Mouse (Mus musculus) heart, embryonic 10.5 days (tissue): ENCODE data around the gene Mink1. TPM values are rescaled to one million over a fixed set of nuclear protein-coding genes. Genes with fewer than 3 reads are reported as not detected.
"Not testable (repeated sequence)": the region's sequence is repeated elsewhere in the genome, so short reads cannot be mapped to it uniquely, and the experiment has no call there.

ENCODE experiments used
- DNase-seq: peaks from one replicate; pipeline ENCODE4 v3.0.0-alpha.2; 2017; ENCODE audit warnings: low spot score
- H3K27ac ChIP-seq: fragments of 300-500 bp; sonication (generic); 2 replicates; pipeline ENCODE4 v1.5.1; 2016; ENCODE audit warnings: mild to moderate bottlenecking
- H3K27me3 ChIP-seq: fragments of 300-500 bp; sonication (generic); 2 replicates; pipeline ENCODE4 v1.6.1; 2016; ENCODE audit warnings: mild to moderate bottlenecking; ENCODE audit not compliant: poor library complexity, insufficient read depth, severe bottlenecking
- H3K36me3 ChIP-seq: fragments of 300-500 bp; sonication (generic); 2 replicates; pipeline ENCODE4 v1.6.1; 2016; ENCODE audit warnings: mild to moderate bottlenecking, moderate library complexity
- H3K4me1 ChIP-seq: fragments of 300-500 bp; sonication (generic); 2 replicates; pipeline ENCODE4 v1.6.1; 2016; ENCODE audit warnings: mild to moderate bottlenecking
- H3K4me3 ChIP-seq: fragments of 300-500 bp; sonication (generic); 2 replicates; pipeline ENCODE4 v1.5.1; 2016; ENCODE audit warnings: mild to moderate bottlenecking, moderate library complexity
- H3K9me3 ChIP-seq: fragments of 300-500 bp; sonication (generic); 2 replicates; pipeline ENCODE4 v1.6.1; 2016; ENCODE audit warnings: mild to moderate bottlenecking, moderate library complexity
- WGBS: fragments of 180-500 bp; shearing (Covaris S2); methylation state at CpG from one replicate; pipeline ENCODE4 v1.1.7; 2016; 5-methylcytosine and 5-hydroxymethylcytosine counted together
- polyA plus RNA-seq: library from polyadenylated mRNA; unstranded; fragments of >200 nt; fragmentation: Nextera tagmentation; extraction: Ambion mirVana; gene quantifications from 2 replicates; pipeline ENCODE4 v1.2.1, GENCODE M21; 2016

Gene Mink1
- polyA plus RNA-seq, 1 experiment from 2014 or later = 14.9 TPM

DNA sequence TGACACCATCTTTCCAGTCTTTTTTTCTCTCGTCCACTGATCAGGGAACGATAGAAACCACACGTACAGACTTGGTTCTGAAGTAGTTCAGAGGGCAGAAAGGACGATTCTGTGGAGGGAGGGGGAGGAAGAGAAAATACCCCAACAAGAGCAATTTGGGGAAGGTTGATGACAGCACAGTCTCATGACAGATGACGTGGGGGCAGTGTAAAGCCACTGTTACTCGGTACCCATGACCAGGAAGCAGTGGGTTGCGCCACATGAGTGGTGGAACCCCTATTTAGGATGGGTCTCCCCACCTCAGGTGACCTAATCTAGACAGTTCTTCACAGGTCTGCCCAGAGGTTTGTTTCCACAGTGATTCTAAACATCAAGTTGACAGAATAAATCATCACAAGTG is 34.1 kb upstream of the Mink1 start:
- Histone ChIP-seq H3K4me1 (peaks cover 10% of the 10 kb centered on the region), H3K27me3 (no peaks in the 10 kb centered on the region), H3K27ac (no peak overlapping the region), H3K4me3 (no peak overlapping the region), H3K9me3 (no peaks in the 10 kb centered on the region), H3K36me3 (peaks cover 27% of the 10 kb centered on the region)
- WGBS = 84% methylated on average over 7 of the region's 7 CpGs
- DNase-seq = no peak

DNA sequence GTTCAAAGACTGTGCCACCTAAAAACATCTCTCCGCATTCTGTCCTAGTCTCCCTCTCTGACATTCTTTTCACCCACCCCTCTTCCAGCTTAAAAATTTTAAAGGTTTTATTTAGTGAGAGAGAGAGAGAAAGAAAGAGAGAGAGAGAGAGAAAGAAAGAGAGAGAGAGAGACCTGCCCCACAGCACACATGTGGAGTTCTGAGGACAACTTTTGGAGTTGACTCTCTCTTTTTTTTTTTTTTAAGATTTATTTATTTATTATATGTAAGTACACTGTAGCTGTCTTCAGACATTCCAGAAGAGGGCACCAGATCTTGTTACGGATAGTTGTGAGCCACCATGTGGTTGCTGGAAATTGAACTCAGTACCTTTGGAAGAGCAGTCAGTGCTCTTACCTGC is 31.6 kb upstream of the Mink1 start:
- peaks cover 26% of the 10 kb centered on the region for H3K36me3 ChIP-seq
- not testable (repeated sequence) for H3K9me3 ChIP-seq, H3K27me3 ChIP-seq, DNase-seq, H3K4me1 ChIP-seq, H3K4me3 ChIP-seq, H3K27ac ChIP-seq
- 69% methylated on average over 2 of the region's 2 CpGs for WGBS

DNA sequence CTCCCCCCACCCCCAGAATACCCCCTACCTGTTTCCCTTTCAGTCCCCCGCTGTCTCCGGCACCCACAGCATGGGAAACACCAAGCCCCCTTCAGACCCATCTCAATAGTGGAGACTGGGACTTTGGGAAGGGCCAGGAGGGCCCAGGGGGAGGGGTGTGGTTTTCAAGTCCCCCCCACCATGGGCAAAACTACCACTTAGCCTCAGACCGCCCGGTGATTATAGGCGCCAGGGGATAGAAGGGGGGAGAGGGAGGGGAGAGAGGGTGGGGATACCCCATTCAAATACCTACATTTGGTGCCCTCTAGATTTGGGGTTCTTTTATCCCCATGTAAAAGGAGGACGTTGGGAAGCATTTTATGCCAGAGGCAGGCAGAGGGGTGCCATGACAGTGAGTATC is 29.8 kb upstream of the Mink1 start, which contains the start of gene Gm40193:
Gene Gm40193, minus strand, starts transcription at position 101 of the 400 bp plus-strand sequence.
- Histone ChIP-seq H3K9me3 (no peaks in the 10 kb centered on the region), H3K36me3 (peaks cover 9% of the 10 kb centered on the region), H3K4me3 (no peak within 1 kb of the TSS), H3K27me3 (no peaks in the 10 kb centered on the region), H3K4me1 (no peaks in the 10 kb centered on the region), H3K27ac (no peak within 1 kb of the TSS)
- WGBS = 70% methylated on average over 6 of the region's 6 CpGs
- no peak for DNase-seq

DNA sequence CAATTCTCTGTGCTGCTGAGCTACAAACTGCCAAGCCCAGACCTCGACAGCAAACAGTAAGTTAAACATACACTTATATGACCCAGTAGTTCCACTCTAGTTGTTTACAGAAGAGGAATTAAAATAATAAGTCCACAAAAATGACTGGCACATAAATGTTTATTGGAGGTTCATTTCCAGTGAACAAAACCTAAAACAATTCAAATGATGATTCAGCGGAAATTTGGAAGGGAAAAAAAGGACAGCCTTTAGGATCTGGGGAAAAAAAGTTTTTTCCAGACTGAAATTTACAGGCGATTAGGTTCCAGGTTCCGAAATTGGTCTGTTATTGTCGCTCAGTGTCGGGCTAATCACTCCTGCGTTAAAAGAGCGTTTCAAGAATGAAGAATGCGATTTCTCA is 23.3 kb upstream of the Mink1 start:
- peaks cover 9% of the 10 kb centered on the region; the same call in 1 of the 2 replicates for H3K36me3 ChIP-seq
- H3K27me3 ChIP-seq = peaks cover 8% of the 10 kb centered on the region; the same call in 1 of the 2 replicates
- peak overlapping the region; percentile 75 for H3K4me3 ChIP-seq
- DNase-seq = no peak
- peaks cover 28% of the 10 kb centered on the region for H3K4me1 ChIP-seq
- H3K9me3 ChIP-seq = no peaks in the 10 kb centered on the region
- WGBS = 20% methylated on average over 9 of the region's 9 CpGs
- H3K27ac ChIP-seq = peak overlapping the region; percentile 90

DNA sequence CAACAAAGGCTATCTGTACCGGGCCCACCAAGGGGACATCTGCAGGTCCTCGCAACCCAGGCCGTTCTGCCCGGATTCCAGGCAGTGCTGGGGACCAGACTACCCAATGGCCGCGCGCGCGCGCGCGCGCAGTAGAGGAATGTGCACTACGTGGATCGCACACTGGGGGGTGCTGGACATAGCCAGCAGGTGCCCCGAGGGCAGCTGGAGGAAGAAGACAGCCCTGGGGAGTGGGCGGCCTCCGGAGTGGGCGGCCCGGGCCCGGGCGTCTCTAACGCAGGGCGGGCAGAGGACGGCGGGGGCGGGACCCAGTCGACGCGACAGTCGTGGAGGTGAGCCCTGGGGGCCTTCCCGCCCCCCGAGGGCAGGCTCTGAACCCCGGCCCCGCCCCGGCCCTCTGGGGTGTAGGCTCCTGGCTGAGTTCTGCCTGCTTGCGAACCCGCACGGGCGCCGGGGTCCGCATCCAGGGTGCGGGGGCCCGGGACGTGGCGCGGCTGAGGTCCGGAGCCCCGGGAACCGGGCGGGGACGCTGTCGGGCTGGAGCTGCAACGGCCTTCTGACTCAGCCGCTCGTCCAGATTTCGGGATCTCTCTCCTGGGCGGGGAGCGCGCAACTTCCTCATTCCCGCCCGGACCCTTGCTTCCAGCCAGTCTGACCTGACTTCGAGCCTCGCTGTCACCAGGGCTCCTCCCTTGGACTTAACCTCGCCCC is 22.6 kb upstream of the Mink1 start, which contains the start of gene Pld2:
Gene Pld2, plus strand, starts transcription at position 188 of the 711 bp plus-strand sequence.
- peak; percentile 95 for DNase-seq
- Histone ChIP-seq H3K4me1 (peaks cover 34% of the 10 kb centered on the region), H3K9me3 (no peaks in the 10 kb centered on the region), H3K4me3 (peak within 1 kb of the TSS; percentile 75), H3K36me3 (peaks cover 10% of the 10 kb centered on the region), H3K27ac (peak within 1 kb of the TSS; percentile 90), H3K27me3 (peaks cover 8% of the 10 kb centered on the region; the same call in 1 of the 2 replicates)
- WGBS = under 1% methylated on average over 63 of the region's 65 CpGs

DNA sequence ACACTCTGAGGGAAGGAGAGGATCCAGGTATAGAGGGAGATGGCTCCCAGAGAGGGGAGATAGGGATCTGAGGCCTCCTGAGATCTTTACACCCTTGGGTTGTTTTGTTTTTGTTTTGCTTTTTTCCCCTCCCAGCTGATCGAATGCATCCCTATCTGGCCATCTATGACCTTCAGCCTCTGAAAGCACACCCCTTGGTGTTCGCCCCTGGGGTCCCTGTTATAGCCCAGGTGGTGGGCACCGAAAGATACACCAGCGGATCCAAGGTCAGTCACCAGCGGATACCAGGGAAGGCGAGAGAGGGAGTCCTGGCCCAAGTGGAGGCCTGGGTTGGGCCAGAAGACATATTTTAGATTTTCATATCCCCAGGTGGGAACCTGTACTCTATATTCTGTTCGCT is 21.8 kb upstream of the Mink1 start:
- DNase-seq = no peak
- Histone ChIP-seq H3K9me3 (no peaks in the 10 kb centered on the region), H3K4me3 (peak overlapping the region; percentile 75), H3K4me1 (peaks cover 34% of the 10 kb centered on the region), H3K36me3 (peaks cover 13% of the 10 kb centered on the region), H3K27ac (peak overlapping the region; percentile 90), H3K27me3 (peaks cover 8% of the 10 kb centered on the region; the same call in 1 of the 2 replicates)
- WGBS = 82% methylated on average over 7 of the region's 7 CpGs

DNA sequence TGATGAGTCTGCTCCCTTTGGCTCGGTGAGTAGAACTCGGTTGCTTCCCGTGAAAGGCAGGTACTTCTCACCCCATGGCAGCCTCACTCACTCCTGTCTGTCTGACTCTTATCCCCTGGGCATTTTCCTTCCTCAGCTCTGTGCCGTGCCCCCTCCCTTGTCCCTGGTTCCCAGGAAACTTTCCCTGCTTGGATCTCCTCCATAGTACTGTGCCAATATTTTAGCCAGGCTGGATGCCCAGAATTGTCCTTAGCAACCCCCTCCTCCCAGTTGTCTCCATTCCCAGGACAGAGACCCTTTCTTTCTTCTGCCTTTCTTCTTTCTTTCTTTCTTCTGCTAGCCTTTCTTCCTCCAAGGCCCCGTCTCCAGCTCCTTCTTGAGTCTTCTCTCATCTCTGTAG is 21.3 kb upstream of the Mink1 start:
- DNase-seq = no peak
- no peaks in the 10 kb centered on the region for H3K9me3 ChIP-seq
- H3K4me1 ChIP-seq = peaks cover 34% of the 10 kb centered on the region
- no peak overlapping the region for H3K27ac ChIP-seq
- WGBS = 68% methylated on average over 5 of the region's 5 CpGs
- H3K27me3 ChIP-seq = peaks cover 8% of the 10 kb centered on the region; the same call in 1 of the 2 replicates
- no peak overlapping the region for H3K4me3 ChIP-seq
- H3K36me3 ChIP-seq = peaks cover 17% of the 10 kb centered on the region

DNA sequence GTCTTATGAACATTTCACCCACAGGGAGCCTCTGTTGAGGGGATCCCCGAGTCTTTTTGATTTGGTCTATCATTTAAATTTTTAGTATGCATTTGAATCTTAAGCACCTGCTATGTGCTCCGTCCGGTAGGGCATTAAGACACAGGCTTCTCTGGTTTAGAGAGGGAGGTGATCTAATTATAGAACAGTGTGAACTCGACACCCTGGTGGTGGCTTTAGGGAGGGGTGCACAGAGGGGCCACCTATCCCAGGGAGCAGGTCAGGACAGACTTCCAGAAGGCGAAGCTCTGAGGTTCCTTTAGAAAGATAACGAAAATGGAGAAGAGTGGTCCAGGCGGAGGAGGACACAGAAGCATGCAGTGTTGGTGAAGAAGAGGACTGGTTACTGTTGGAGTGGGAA is 18.2 kb upstream of the Mink1 start:
- DNase-seq = no peak
- peaks cover 8% of the 10 kb centered on the region; the same call in 1 of the 2 replicates for H3K27me3 ChIP-seq
- H3K36me3 ChIP-seq = peaks cover 21% of the 10 kb centered on the region
- H3K4me1 ChIP-seq = peaks cover 31% of the 10 kb centered on the region
- H3K4me3 ChIP-seq = peak overlapping the region; percentile 24; the same call in 1 of the 2 replicates
- H3K27ac ChIP-seq = no peak overlapping the region
- WGBS = 39% methylated on average over 7 of the region's 7 CpGs
- no peaks in the 10 kb centered on the region for H3K9me3 ChIP-seq

DNA sequence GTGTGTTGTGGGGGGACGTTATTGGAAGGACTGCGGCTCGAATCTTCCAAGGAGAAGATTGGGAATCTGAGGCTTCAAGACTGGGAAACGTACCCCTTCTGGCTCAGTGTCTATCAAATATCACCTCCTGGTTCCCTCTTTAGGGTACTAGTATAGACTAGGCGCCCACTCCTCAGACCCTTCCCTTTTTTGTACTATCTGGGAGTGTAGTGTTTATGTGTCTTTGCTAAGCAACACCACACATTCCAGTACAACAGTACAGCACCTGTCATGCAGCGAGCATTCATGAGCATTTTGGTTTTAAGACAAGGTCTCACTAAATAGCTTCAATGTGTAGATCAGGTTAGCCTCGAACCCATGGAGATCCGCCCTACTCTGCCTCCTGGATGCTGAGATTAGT is 11.2 kb upstream of the Mink1 start:
- peaks cover 31% of the 10 kb centered on the region for H3K36me3 ChIP-seq
- peaks cover 12% of the 10 kb centered on the region for H3K4me1 ChIP-seq
- WGBS = 85% methylated on average over 8 of the region's 8 CpGs
- DNase-seq = no peak
- no peaks in the 10 kb centered on the region for H3K9me3 ChIP-seq
- H3K27ac ChIP-seq = no peak overlapping the region
- H3K27me3 ChIP-seq = peaks cover 17% of the 10 kb centered on the region; the same call in 1 of the 2 replicates
- H3K4me3 ChIP-seq = no peak overlapping the region

DNA sequence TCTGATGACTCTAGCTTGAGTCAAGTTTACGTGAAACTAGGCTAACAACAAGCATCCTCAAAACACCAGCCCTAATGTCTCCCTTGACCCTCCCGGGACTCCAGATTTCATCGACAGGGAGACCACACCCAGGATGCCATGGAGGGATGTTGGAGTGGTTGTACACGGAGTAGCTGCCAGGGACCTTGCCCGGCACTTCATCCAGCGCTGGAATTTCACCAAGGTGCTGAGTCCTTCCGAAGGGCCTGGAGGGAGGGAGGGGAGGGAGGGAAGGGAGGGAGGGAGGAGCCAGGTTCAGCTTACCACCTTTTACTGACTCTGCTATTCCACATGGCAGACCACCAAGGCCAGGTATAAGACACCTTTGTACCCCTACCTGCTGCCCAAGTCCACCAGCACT is 8.7 kb upstream of the Mink1 start:
- DNase-seq = no peak
- 32% methylated on average over 7 of the region's 7 CpGs for WGBS

DNA sequence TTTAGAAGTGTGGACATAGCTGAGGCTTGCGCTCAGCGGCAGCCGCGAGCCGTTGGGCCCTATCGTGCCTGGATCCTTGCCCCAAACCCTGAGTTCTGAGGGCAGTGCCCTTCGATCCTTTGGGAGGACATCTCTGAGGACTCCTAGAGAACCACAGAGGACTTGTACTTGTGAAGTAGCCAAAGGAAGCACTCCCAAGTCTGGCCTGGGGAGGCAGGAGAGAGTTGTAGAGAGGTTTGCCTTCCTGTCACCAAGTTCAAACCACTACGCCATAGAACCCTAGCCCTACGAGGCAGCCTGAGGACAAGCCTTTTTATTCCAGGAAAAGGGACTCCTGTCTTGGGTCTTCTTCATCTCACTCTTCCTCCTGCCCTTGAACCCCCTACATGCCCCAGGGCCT is 5.1 kb upstream of the Mink1 start:
- H3K27me3 ChIP-seq = peaks cover 17% of the 10 kb centered on the region; the same call in 1 of the 2 replicates
- WGBS = 86% methylated on average over 9 of the region's 9 CpGs
- H3K27ac ChIP-seq = no peak overlapping the region
- peaks cover 37% of the 10 kb centered on the region for H3K36me3 ChIP-seq
- peaks cover 16% of the 10 kb centered on the region for H3K4me1 ChIP-seq
- no peak for DNase-seq
- no peak overlapping the region for H3K4me3 ChIP-seq
- no peaks in the 10 kb centered on the region for H3K9me3 ChIP-seq

More for the DNA sequence above, 8.7 kb upstream of the Mink1 start:
- Histone ChIP-seq H3K27ac (no peak overlapping the region), H3K36me3 (peaks cover 43% of the 10 kb centered on the region), H3K4me1 (peaks cover 12% of the 10 kb centered on the region), H3K9me3 (no peaks in the 10 kb centered on the region), H3K27me3 (peaks cover 17% of the 10 kb centered on the region; the same call in 1 of the 2 replicates), H3K4me3 (no peak overlapping the region)

DNA sequence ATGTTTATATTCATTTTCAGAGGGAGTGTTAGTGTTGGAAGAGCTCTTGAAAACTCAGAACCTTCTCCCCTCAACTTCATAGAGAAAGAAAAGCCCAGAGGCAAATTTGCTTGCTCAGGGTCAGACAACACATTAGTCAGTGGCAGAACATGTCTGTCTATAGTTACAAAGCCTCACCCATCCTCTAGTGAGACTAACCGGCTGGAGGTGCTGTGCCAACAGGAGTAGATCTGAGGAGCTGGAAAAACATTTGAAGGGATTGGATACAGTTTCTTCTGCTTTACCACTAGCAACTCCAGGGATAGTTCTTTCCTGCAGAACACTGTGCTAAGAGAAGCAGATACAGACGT is 769 bp upstream of the Mink1 start:
- Histone ChIP-seq H3K4me3 (peak overlapping the region; percentile 82), H3K27me3 (no peaks in the 10 kb centered on the region), H3K9me3 (no peaks in the 10 kb centered on the region), H3K36me3 (peaks cover 14% of the 10 kb centered on the region; the same call in 1 of the 2 replicates), H3K4me1 (peaks cover 29% of the 10 kb centered on the region), H3K27ac (peak overlapping the region; percentile 93)
- no peak for DNase-seq
- WGBS = 0% methylated on average over 2 of the region's 2 CpGs

DNA sequence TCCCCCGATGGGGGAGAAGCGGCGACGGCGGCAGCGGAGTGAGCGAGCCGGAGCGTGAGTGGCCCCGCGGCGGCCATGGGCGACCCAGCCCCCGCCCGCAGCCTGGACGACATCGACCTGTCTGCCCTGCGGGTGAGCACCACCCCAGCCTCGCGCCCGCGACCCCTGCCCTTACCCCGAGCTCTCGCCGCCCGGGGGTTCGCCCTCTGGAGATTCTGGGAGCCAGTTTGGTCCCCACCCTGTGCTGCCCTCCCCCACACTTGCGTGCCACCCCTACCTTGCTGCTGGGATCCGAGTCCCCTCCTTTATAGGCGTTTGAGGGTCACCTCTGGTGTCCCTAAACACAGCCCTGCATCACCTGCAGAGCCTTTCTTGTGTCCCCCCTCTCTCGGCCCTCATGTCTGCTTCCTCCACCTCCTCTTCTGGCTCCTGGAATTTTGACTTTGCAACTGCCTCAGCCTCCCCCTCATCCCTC is 351 bp downstream of the Mink1 start:
- Histone ChIP-seq H3K4me1 (peaks cover 31% of the 10 kb centered on the region), H3K36me3 (peaks cover 3% of the 10 kb centered on the region; the same call in 1 of the 2 replicates)
- WGBS = under 1% methylated on average over 22 of the region's 31 CpGs

More for the DNA sequence above, 351 bp downstream of the Mink1 start:
- peak overlapping the region; percentile 82 for H3K4me3 ChIP-seq
- peak overlapping the region; percentile 93 for H3K27ac ChIP-seq
- no peak for DNase-seq
- no peaks in the 10 kb centered on the region for H3K27me3 ChIP-seq
- no peaks in the 10 kb centered on the region for H3K9me3 ChIP-seq
